In genomic region chr4:136808478-136808877, GRCm38 (mm10) we compare ENCODE assay signal across 13 mouse cellular contexts. TPM values are rescaled to one million over a fixed set of nuclear protein-coding genes. Genes with fewer than 3 reads are reported as not detected.
A peak's percentile ranks its signal among the peaks of the same experiment; 100 is the strongest.
DNase-seq lines count a peak whose midpoint lies in the region; ATAC-seq and TF ChIP-seq lines count a peak whose summit lies in the region.
"Had no signal": no experiment of that assay in that cellular context is flagged by ENCODE, and none has a peak within 500 bp of the region (broad histone marks: within the 10 kb centered on the region; RNA-seq: fewer than 3 reads in every experiment).

No protein-coding gene starts in this region.

- H3K9ac ChIP-seq in forebrain, embryonic 13.5 days: peak overlapping the region; percentile 6; the same call in 1 of the 2 replicates
- H3K9ac ChIP-seq in forebrain, postnatal 0 days: no peak overlapping the region
- H3K9ac ChIP-seq in hindbrain, embryonic 15.5 days: no peak overlapping the region
- H3K9ac ChIP-seq: lung, embryonic 15.5 days had no signal

- H3K9me3 ChIP-seq in forebrain, embryonic 13.5 days (replicated peaks): no peaks in the 10 kb centered on the region
- H3K9me3 ChIP-seq in forebrain, postnatal 0 days (ENCODE audit: low read length): no peaks in the 10 kb centered on the region
- H3K9me3 ChIP-seq in hindbrain, embryonic 15.5 days: no peaks in the 10 kb centered on the region
- H3K9me3 ChIP-seq: lung, embryonic 15.5 days had no signal

- ATAC-seq in forebrain, embryonic 13.5 days: no peak
- no peak for ATAC-seq in forebrain, postnatal 0 days
- ATAC-seq in hindbrain, embryonic 15.5 days (ENCODE audit: low FRiP score, low read depth): no peak
- ATAC-seq in frontal cortex, adult (ENCODE audit: low TSS enrichment): no peak

- H3K27me3 ChIP-seq in forebrain, embryonic 13.5 days: no peaks in the 10 kb centered on the region
- no peaks in the 10 kb centered on the region for H3K27me3 ChIP-seq in forebrain, postnatal 0 days (ENCODE audit: insufficient read depth, low read length)
- no peaks in the 10 kb centered on the region for H3K27me3 ChIP-seq in hindbrain, embryonic 15.5 days

- WGBS in forebrain, embryonic 13.5 days: 22% methylated on average over 11 of the region's 11 CpGs
- 34% methylated on average over 11 of the region's 11 CpGs for WGBS in forebrain, postnatal 0 days
- WGBS in hindbrain, embryonic 15.5 days: 26% methylated on average over 11 of the region's 11 CpGs

- H3K27ac ChIP-seq in forebrain, embryonic 13.5 days: peak overlapping the region; percentile 15
- H3K27ac ChIP-seq in forebrain, postnatal 0 days (ENCODE audit: low read depth, low read length): no peak overlapping the region
- H3K27ac ChIP-seq in hindbrain, embryonic 15.5 days (replicated peaks): 0 out of 2 replicates have a peak overlapping the region, but pooled peaks have one; percentile 16
- H3K27ac ChIP-seq: lung, embryonic 15.5 days had no signal

- DNase-seq in forebrain, postnatal 0 days: no peak
- DNase-seq in thymus, postnatal 0 days (ENCODE audit: low spot score): peak; percentile 39
- no peak for DNase-seq in thymus, postnatal 10 days (ENCODE audit: low spot score in 2 of 2)
- DNase-seq in kidney, postnatal 14 days: no peak
- no peak for DNase-seq in lung, adult 18-20 months
- DNase-seq: cerebellum, postnatal 36 days; heart, postnatal 14 days; kidney, postnatal 36 days; left cerebral cortex, postnatal 4 days had no signal

- H3K4me2 ChIP-seq in forebrain, embryonic 13.5 days: no peak overlapping the region
- no peak overlapping the region for H3K4me2 ChIP-seq in forebrain, postnatal 0 days (ENCODE audit: low read depth)
- H3K4me2 ChIP-seq in hindbrain, embryonic 15.5 days: no peak overlapping the region
- H3K4me2 ChIP-seq: lung, embryonic 15.5 days had no signal

- peaks cover 74% of the 10 kb centered on the region for H3K4me1 ChIP-seq in forebrain, embryonic 13.5 days
- H3K4me1 ChIP-seq in forebrain, postnatal 0 days (ENCODE audit: insufficient read depth): 0 out of 2 replicates have a peak, but pooled peaks cover 5% of the 10 kb centered on the region
- peaks cover 43% of the 10 kb centered on the region for H3K4me1 ChIP-seq in hindbrain, embryonic 15.5 days (replicated peaks)

- H3K36me3 ChIP-seq in forebrain, embryonic 13.5 days (ENCODE audit: poor library complexity, severe bottlenecking): peaks cover 8% of the 10 kb centered on the region; the same call in 1 of the 2 replicates
- no peaks in the 10 kb centered on the region for H3K36me3 ChIP-seq in forebrain, postnatal 0 days (ENCODE audit: insufficient read depth)
- H3K36me3 ChIP-seq in hindbrain, embryonic 15.5 days: no peaks in the 10 kb centered on the region
- H3K36me3 ChIP-seq: lung, embryonic 15.5 days had no signal

- TF ChIP-seq CTCF in forebrain, postnatal 0 days (IDR thresholded peaks at IDR 0.05; ENCODE audit: low read depth): no peak

- H3K4me3 ChIP-seq in forebrain, embryonic 13.5 days: no peak overlapping the region
- no peak overlapping the region for H3K4me3 ChIP-seq in forebrain, postnatal 0 days (ENCODE audit: low read depth, low read length)
- H3K4me3 ChIP-seq in hindbrain, embryonic 15.5 days: no peak overlapping the region
- H3K4me3 ChIP-seq: lung, embryonic 15.5 days had no signal

RNA-seq across cellular contexts. Expression of gene Ephb2, which starts 27.3 kb away (rescaled TPM):
- 10.7 and 12.7 TPM in 2 replicates for polyA plus RNA-seq in forebrain, embryonic 13.5 days (2015; fragmentation: Nextera tagmentation; extraction: Ambion mirVana)
- 79.9 and 85.6 TPM in 2 replicates for total RNA-seq in forebrain, postnatal 0 days (2014; rRNA removed)
- polyA plus RNA-seq in forebrain, postnatal 0 days (2015; fragmentation: Nextera tagmentation; extraction: Ambion mirVana): 9.2 and 10.8 TPM in 2 replicates
- polyA plus RNA-seq in thymus, postnatal 0 days (2015; fragmentation: Nextera tagmentation; extraction: Ambion mirVana): 2.6 and 3.3 TPM in 2 replicates
- 23.7 and 24.3 TPM in 2 replicates for polyA plus RNA-seq in hindbrain, embryonic 15.5 days (2015; fragmentation: Nextera tagmentation; extraction: Ambion mirVana)
